Mouse (Mus musculus) CH12.LX (cell line): ENCODE measurements around the gene Ddx20. TPM values are rescaled to one million over a fixed set of nuclear protein-coding genes. Genes with fewer than 3 reads are reported as not detected.

ENCODE experiments used
- DNase-seq: peaks from one replicate; pipeline ENCODE4 v3.0.0-alpha.2; 2013; ENCODE audit errors: extremely low read depth
- H3K27ac ChIP-seq: 2 replicates; pipeline ENCODE4 v1.5.1; 2012; ENCODE audit warnings: low read depth, mild to moderate bottlenecking, control low read depth, moderate library complexity; ENCODE audit not compliant: insufficient read depth
- H3K27me3 ChIP-seq: replicated peaks from 2 replicates; pipeline ENCODE3; 2012; ENCODE audit warnings: inconsistent platforms
- H3K36me3 ChIP-seq, 2 experiments: replicated peaks in 1 of 2; 2 replicates each; pipeline versions ENCODE3 to v1.6.1; 2012; ENCODE audit warnings: inconsistent platforms in 1 of 2, low read length in 1 of 2, mild to moderate bottlenecking in 1 of 2, mixed read lengths in 1 of 2, moderate library complexity in 1 of 2; ENCODE audit not compliant: control insufficient read depth in 1 of 2, insufficient read depth in 1 of 2
- H3K4me1 ChIP-seq, 2 experiments: 2 replicates each; pipeline ENCODE4 v1.6.1; 2012; ENCODE audit warnings: inconsistent platforms in 1 of 2, moderate library complexity in 1 of 2; ENCODE audit not compliant: insufficient read depth in 2 of 2, control insufficient read depth in 1 of 2
- H3K4me2 ChIP-seq: 2 replicates; pipeline ENCODE4 v1.6.1; 2012; ENCODE audit warnings: low read depth, mild to moderate bottlenecking, control low read depth; ENCODE audit not compliant: poor library complexity, insufficient read depth, severe bottlenecking
- H3K4me3 ChIP-seq, 3 experiments: fragments of 150-350 bp in 1 of 3; sonication (generic) in 1 of 3; replicated peaks in 1 of 3; 2 replicates each; pipeline versions ENCODE3 to v1.5.1; 2011 to 2012; ENCODE audit warnings: low read depth in 2 of 3, low read length in 2 of 3, mild to moderate bottlenecking in 2 of 3, moderate library complexity in 2 of 3, control low read depth in 1 of 3, improper control_type of control experiment in 1 of 3, inconsistent platforms in 1 of 3, mixed read lengths in 1 of 3; ENCODE audit not compliant: poor library complexity in 1 of 3
- H3K79me2 ChIP-seq: replicated peaks from 2 replicates; pipeline ENCODE4 v1.6.1; 2012; ENCODE audit warnings: mild to moderate bottlenecking, moderate library complexity; ENCODE audit not compliant: control insufficient read depth, poor library complexity, insufficient read depth, severe bottlenecking; ENCODE audit errors: extremely low read depth
- H3K9ac ChIP-seq: 2 replicates; pipeline ENCODE4 v1.6.1; 2012; ENCODE audit warnings: low read depth, mild to moderate bottlenecking, control low read depth, moderate library complexity; ENCODE audit not compliant: insufficient read depth
- H3K9me3 ChIP-seq: replicated peaks from 2 replicates; pipeline ENCODE3; 2012; ENCODE audit warnings: low read length, inconsistent platforms, mixed read lengths
- BHLHE40 ChIP-seq: IDR thresholded peaks from 2 replicates; pipeline ENCODE4 v1.6.1; 2011; ENCODE audit warnings: mild to moderate bottlenecking, low read depth, low read length, improper control_type of control experiment
- ELF1 ChIP-seq: IDR thresholded peaks from 2 replicates; pipeline ENCODE4 v1.6.1; 2014; ENCODE audit warnings: low read depth, mild to moderate bottlenecking, inconsistent platforms, low read length, improper control_type of control experiment
- EP300 ChIP-seq: IDR thresholded peaks from 2 replicates; pipeline ENCODE4 v1.6.1; 2011; ENCODE audit warnings: low read length, improper control_type of control experiment
- HCFC1 ChIP-seq: IDR thresholded peaks from 2 replicates; pipeline ENCODE4 v1.6.1; 2012; ENCODE audit warnings: low read depth, mild to moderate bottlenecking, inconsistent platforms, low read length, improper control_type of control experiment
- JUN ChIP-seq: IDR thresholded peaks from 2 replicates; pipeline ENCODE4 v1.6.1; 2011; ENCODE audit warnings: low read depth, mild to moderate bottlenecking, low read length, improper control_type of control experiment, moderate library complexity; ENCODE audit not compliant: insufficient read depth
- JUND ChIP-seq: conservative IDR thresholded peaks from 2 replicates; pipeline ENCODE4 v1.6.1; 2011; ENCODE audit warnings: low read depth, low read length, improper control_type of control experiment
- MAFK ChIP-seq: IDR thresholded peaks from 2 replicates; pipeline ENCODE4 v1.6.1; 2011; ENCODE audit warnings: low read length, improper control_type of control experiment; ENCODE audit not compliant: insufficient replicate concordance
- MEF2A ChIP-seq: IDR thresholded peaks from 2 replicates; pipeline ENCODE4 v1.6.1; 2014; ENCODE audit warnings: low read depth, mild to moderate bottlenecking, inconsistent platforms, low read length, improper control_type of control experiment, borderline replicate concordance
- MXI1 ChIP-seq: IDR thresholded peaks from 2 replicates; pipeline ENCODE4 v1.6.1; 2011; ENCODE audit warnings: mild to moderate bottlenecking, low read depth, low read length, improper control_type of control experiment
- NRF1 ChIP-seq: IDR thresholded peaks from 2 replicates; pipeline ENCODE4 v1.6.1; 2014; ENCODE audit warnings: low read depth, mild to moderate bottlenecking, inconsistent platforms, low read length, improper control_type of control experiment, moderate library complexity
- POLR2A ChIP-seq: IDR thresholded peaks from 2 replicates; pipeline ENCODE4 v1.6.1; 2011; ENCODE audit warnings: low read depth, mild to moderate bottlenecking, improper control_type of control experiment, low read length
- POLR2AphosphoS2 ChIP-seq: IDR thresholded peaks from 2 replicates; pipeline ENCODE4 v1.6.1; 2011; ENCODE audit warnings: low read depth, low read length, improper control_type of control experiment
- RAD21 ChIP-seq: IDR thresholded peaks from 2 replicates; pipeline ENCODE4 v1.6.1; 2011; ENCODE audit warnings: low read depth, mild to moderate bottlenecking, low read length, improper control_type of control experiment, moderate library complexity
- RCOR1 ChIP-seq: conservative IDR thresholded peaks from 2 replicates; pipeline ENCODE4 v1.6.1; 2012; ENCODE audit warnings: low read depth, mild to moderate bottlenecking, inconsistent platforms, low read length, improper control_type of control experiment
- TBP ChIP-seq: conservative IDR thresholded peaks from 2 replicates; pipeline ENCODE4 v1.6.1; 2011; ENCODE audit warnings: low read depth, low read length, improper control_type of control experiment
- TCF12 ChIP-seq: IDR thresholded peaks from 2 replicates; pipeline ENCODE4 v1.6.1; 2014; ENCODE audit warnings: low read depth, mild to moderate bottlenecking, inconsistent platforms, low read length, improper control_type of control experiment
- UBTF ChIP-seq: IDR thresholded peaks from 2 replicates; pipeline ENCODE4 v1.6.1; 2012; ENCODE audit warnings: low read depth, mild to moderate bottlenecking, inconsistent platforms, low read length, improper control_type of control experiment, moderate library complexity
- USF1 ChIP-seq: IDR thresholded peaks from 2 replicates; pipeline ENCODE4 v1.6.1; 2014; ENCODE audit warnings: low read depth, mild to moderate bottlenecking, inconsistent platforms, low read length, improper control_type of control experiment
- USF2 ChIP-seq: conservative IDR thresholded peaks from 2 replicates; pipeline ENCODE4 v1.6.1; 2011; ENCODE audit warnings: low read depth, low read length, improper control_type of control experiment
- ZC3H11A ChIP-seq: IDR thresholded peaks from 2 replicates; pipeline ENCODE4 v1.6.1; 2012; ENCODE audit warnings: low read depth, mild to moderate bottlenecking, inconsistent platforms, low read length, improper control_type of control experiment
- ZMIZ1 ChIP-seq: IDR thresholded peaks from 2 replicates; pipeline ENCODE4 v1.6.1; 2012; ENCODE audit warnings: low read depth, mild to moderate bottlenecking, inconsistent platforms, low read length, improper control_type of control experiment
- dilution Hi-C: fragments of 300-500 bp; cut with MboI; formaldehyde crosslinking; loops from 2 replicates; pipeline ENCODE4 v1.14.3; 2020; ENCODE audit warnings: low sequenced_read_pairs; ENCODE audit not compliant: extremely low pct_unique_long_range_greater_than_20kb, extremely low pct_ligation_motif_present
- in situ Hi-C: fragments of 300-500 bp; cut with MboI; formaldehyde crosslinking; loops from 3 replicates; pipeline ENCODE4 v1.14.3; 2019; ENCODE audit warnings: low sequenced_read_pairs, low pct_ligation_motif_present, low pct_unique_long_range_greater_than_20kb, mixed read lengths
- polyA plus RNA-seq: library from polyadenylated mRNA; unstranded; fragments of >175 nt; gene quantifications from 2 replicates; pipeline ENCODE4 v1.2.1, GENCODE M21; 2012; ENCODE audit warnings: low read depth; ENCODE audit not compliant: insufficient read length
- total RNA-seq, 2 experiments: library from RNA; depleted of rRNA; stranded (reverse); fragments of 300-350 nt in 1 of 2; fragments of >200 nt in 1 of 2; gene quantifications; 2 replicates each; pipeline ENCODE4 v1.2.3; 2012 to 2014

The Ddx20 gene
- total and polyA plus RNA-seq, 3 experiments: 30.8 to 66.5 (median 50.4) TPM

- H3K9me3 ChIP-seq: no peaks in the 10 kb centered on the region
- no peaks in the 10 kb centered on the region for H3K36me3 ChIP-seq
- H3K4me3 ChIP-seq: no peak overlapping the region
- peaks cover 3 to 6% of the 10 kb centered on the region in 2 experiments; a peak in 1 of 4 replicates for H3K4me1 ChIP-seq
- no peak for DNase-seq
- H3K27me3 ChIP-seq: peaks cover 12% of the 10 kb centered on the region
- no peak overlapping the region for H3K4me2 ChIP-seq
- dilution Hi-C loops: no loop called here
- in situ Hi-C loops: no loop called here
- H3K9ac ChIP-seq: no peak overlapping the region
- no peak overlapping the region for H3K27ac ChIP-seq
- TF ChIP-seq MAFK: no peak
- TF ChIP-seq USF1: no peak
- no peak for TF ChIP-seq RCOR1
- no peak for TF ChIP-seq BHLHE40
- no peak for TF ChIP-seq USF2
- TF ChIP-seq MEF2A: no peak
- TF ChIP-seq POLR2A: no peak
- TF ChIP-seq TCF12: no peak
- no peak for TF ChIP-seq HCFC1
- no peak for TF ChIP-seq EP300
- TF ChIP-seq POLR2AphosphoS2: no peak
- TF ChIP-seq UBTF: no peak
- no peak for TF ChIP-seq JUN
- TF ChIP-seq JUND: no peak
- TF ChIP-seq RAD21: no peak
- TF ChIP-seq TBP: no peak
- H3K79me2 ChIP-seq: no peaks in the 10 kb centered on the region
Measured at GRCm38 (mm10) chr3:105666996-105667523, 20.3 kb downstream of the Ddx20 start.

DNA sequence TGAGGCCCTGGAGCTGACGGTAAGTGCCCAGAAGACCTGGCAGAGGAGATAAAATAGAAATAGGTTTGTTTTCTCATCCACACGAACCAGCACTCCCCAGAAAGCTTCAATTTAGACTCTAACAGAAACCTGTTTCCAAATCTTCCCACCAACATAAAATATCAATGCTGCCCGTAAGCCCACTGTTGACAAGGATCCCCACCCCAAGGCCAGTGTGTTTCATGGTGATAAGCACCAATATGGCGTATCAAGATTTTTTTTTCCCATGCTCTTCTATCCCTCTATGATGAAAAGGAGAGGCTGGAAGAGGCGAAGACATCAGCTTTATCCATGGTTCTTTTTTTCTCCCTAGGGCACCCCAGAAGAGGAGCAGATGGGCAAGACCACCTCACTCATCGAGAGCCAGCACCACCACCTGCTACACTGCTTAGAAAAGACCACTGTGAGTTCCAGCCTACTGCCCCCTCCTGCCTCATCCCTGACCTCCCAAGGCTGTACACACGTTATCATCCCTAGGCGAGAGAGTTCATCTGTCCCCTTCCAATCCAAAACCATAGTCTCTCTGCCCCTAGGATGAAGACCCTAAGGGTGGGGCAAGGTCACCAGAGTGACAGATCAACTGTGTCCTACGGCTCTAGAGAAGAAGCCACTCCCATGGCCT is 22.1 kb downstream of the Ddx20 start:
- dilution Hi-C loops (no loop called here), in situ Hi-C loops (no loop called here)
- TF ChIP-seq BHLHE40 (no peak), NRF1 (no peak), MAFK (no peak), ZMIZ1 (no peak), ELF1 (no peak), MXI1 (no peak), USF1 (no peak), JUND (no peak), RAD21 (no peak), POLR2AphosphoS2 (no peak), ZC3H11A (no peak), HCFC1 (no peak)
- no peak overlapping the region for H3K4me2 ChIP-seq
- no peaks in the 10 kb centered on the region for H3K9me3 ChIP-seq
- DNase-seq: no peak
- H3K27me3 ChIP-seq: peaks cover 12% of the 10 kb centered on the region
- H3K9ac ChIP-seq: no peak overlapping the region
- H3K27ac ChIP-seq: no peak overlapping the region
- H3K4me3 ChIP-seq: no peak overlapping the region
- H3K79me2 ChIP-seq: no peaks in the 10 kb centered on the region
- no peaks in the 10 kb centered on the region for H3K36me3 ChIP-seq
- 0 out of 4 replicates have a peak, but pooled peaks cover 0 to 3% of the 10 kb centered on the region in 2 experiments for H3K4me1 ChIP-seq
